Mouse (Mus musculus): ENCODE measurements around the gene Wipf1. TPM values are rescaled to one million over a fixed set of nuclear protein-coding genes. Genes with fewer than 3 reads are reported as not detected.

Gene Wipf1
- polyA plus RNA-seq, 2 experiments = 20.1 to 25.7 TPM

- H3K4me2 ChIP-seq (replicated peaks; ENCODE audit: low read depth, low read length, severe bottlenecking) = no peak overlapping the region
- no peaks in the 10 kb centered on the region for H3K27me3 ChIP-seq (ENCODE audit: control insufficient read depth, insufficient read depth, low read length)
- peaks cover 22% of the 10 kb centered on the region for H3K4me1 ChIP-seq (ENCODE audit: control insufficient read depth, insufficient read depth, low read length)
- no peak for TF ChIP-seq POLR2A (IDR thresholded peaks at IDR 0.05; ENCODE audit: borderline replicate concordance, extremely low read depth, insufficient read depth, insufficient read length)
- no peak overlapping the region for H3K9ac ChIP-seq (ENCODE audit: low read depth, low read length, severe bottlenecking)
- H3K9me3 ChIP-seq (ENCODE audit: control insufficient read depth, low read length) = no peaks in the 10 kb centered on the region
- no peak overlapping the region for H3K27ac ChIP-seq (replicated peaks; ENCODE audit: low read depth, low read length)
- ATAC-seq (ENCODE audit: low FRiP score, low read depth) (no peak), DNase-seq (ENCODE audit: low spot score) (no peak)
- H3K4me3 ChIP-seq (replicated peaks; ENCODE audit: low read length) = no peak overlapping the region
- H3K36me3 ChIP-seq (ENCODE audit: control insufficient read depth, insufficient read depth, low read length) = no peaks in the 10 kb centered on the region; the same call in 1 of the 2 replicates
- WGBS = 92% methylated on average over 2 of the region's 2 CpGs
Observed at GRCm38 (mm10) chr2:73513204-73513749, 16.3 kb downstream of the Wipf1 start.

- 76% methylated on average over 3 of the region's 3 CpGs for WGBS
- Histone ChIP-seq H3K4me1 (ENCODE audit: control insufficient read depth, insufficient read depth, low read length) (peaks cover 29% of the 10 kb centered on the region), H3K4me2 (replicated peaks; ENCODE audit: low read depth, low read length, severe bottlenecking) (no peak overlapping the region), H3K27me3 (ENCODE audit: control insufficient read depth, insufficient read depth, low read length) (no peaks in the 10 kb centered on the region), H3K9ac (ENCODE audit: low read depth, low read length, severe bottlenecking) (no peak overlapping the region), H3K27ac (replicated peaks; ENCODE audit: low read depth, low read length) (no peak overlapping the region), H3K9me3 (ENCODE audit: control insufficient read depth, low read length) (no peaks in the 10 kb centered on the region), H3K36me3 (ENCODE audit: control insufficient read depth, insufficient read depth, low read length) (no peaks in the 10 kb centered on the region; the same call in 1 of the 2 replicates), H3K4me3 (replicated peaks; ENCODE audit: low read length) (no peak overlapping the region)
- ATAC-seq (ENCODE audit: low FRiP score, low read depth) (no peak), DNase-seq (ENCODE audit: low spot score) (no peak)
- no peak for TF ChIP-seq POLR2A (IDR thresholded peaks at IDR 0.05; ENCODE audit: borderline replicate concordance, extremely low read depth, insufficient read depth, insufficient read length)
Observed at GRCm38 (mm10) chr2:73512044-73512443, 17.5 kb downstream of the Wipf1 start.

GRCm38 (mm10) chr2:73510731-73511360 is 18.7 kb downstream of the Wipf1 start:
- no peak for ATAC-seq (ENCODE audit: low FRiP score, low read depth)
- Histone ChIP-seq H3K4me3 (replicated peaks; ENCODE audit: low read length) (no peak overlapping the region), H3K27me3 (ENCODE audit: control insufficient read depth, insufficient read depth, low read length) (no peaks in the 10 kb centered on the region), H3K27ac (replicated peaks; ENCODE audit: low read depth, low read length) (no peak overlapping the region), H3K9ac (ENCODE audit: low read depth, low read length, severe bottlenecking) (no peak overlapping the region), H3K4me1 (ENCODE audit: control insufficient read depth, insufficient read depth, low read length) (peaks cover 29% of the 10 kb centered on the region), H3K36me3 (ENCODE audit: control insufficient read depth, insufficient read depth, low read length) (no peaks in the 10 kb centered on the region; the same call in 1 of the 2 replicates), H3K9me3 (ENCODE audit: control insufficient read depth, low read length) (no peaks in the 10 kb centered on the region), H3K4me2 (replicated peaks; ENCODE audit: low read depth, low read length, severe bottlenecking) (no peak overlapping the region)
- 73% methylated on average over 7 of the region's 7 CpGs for WGBS
- no peak for TF ChIP-seq POLR2A (IDR thresholded peaks at IDR 0.05; ENCODE audit: borderline replicate concordance, extremely low read depth, insufficient read depth, insufficient read length)
- no peak for DNase-seq (ENCODE audit: low spot score)

- Histone ChIP-seq H3K4me3 (replicated peaks; ENCODE audit: low read length) (no peak overlapping the region), H3K36me3 (ENCODE audit: control insufficient read depth, insufficient read depth, low read length) (no peaks in the 10 kb centered on the region; the same call in 1 of the 2 replicates), H3K9ac (ENCODE audit: low read depth, low read length, severe bottlenecking) (no peak overlapping the region), H3K4me1 (ENCODE audit: control insufficient read depth, insufficient read depth, low read length) (peaks cover 29% of the 10 kb centered on the region), H3K9me3 (ENCODE audit: control insufficient read depth, low read length) (no peaks in the 10 kb centered on the region), H3K4me2 (replicated peaks; ENCODE audit: low read depth, low read length, severe bottlenecking) (0 out of 2 replicates have a peak overlapping the region, but pooled peaks have one; percentile 43), H3K27ac (replicated peaks; ENCODE audit: low read depth, low read length) (peak overlapping the region; percentile 94), H3K27me3 (ENCODE audit: control insufficient read depth, insufficient read depth, low read length) (no peaks in the 10 kb centered on the region)
- no peak for TF ChIP-seq POLR2A (IDR thresholded peaks at IDR 0.05; ENCODE audit: borderline replicate concordance, extremely low read depth, insufficient read depth, insufficient read length)
- DNase-seq (ENCODE audit: low spot score) (no peak), ATAC-seq (ENCODE audit: low FRiP score, low read depth) (no peak)
- 75% methylated on average over 3 of the region's 3 CpGs for WGBS
Observed at GRCm38 (mm10) chr2:73510025-73510288, 19.6 kb downstream of the Wipf1 start.

GRCm38 (mm10) chr2:73509248-73510024 is 20.1 kb downstream of the Wipf1 start:
- Histone ChIP-seq H3K36me3 (ENCODE audit: control insufficient read depth, insufficient read depth, low read length) (no peaks in the 10 kb centered on the region; the same call in 1 of the 2 replicates), H3K27me3 (ENCODE audit: control insufficient read depth, insufficient read depth, low read length) (no peaks in the 10 kb centered on the region), H3K4me2 (replicated peaks; ENCODE audit: low read depth, low read length, severe bottlenecking) (peak overlapping the region; percentile 43), H3K27ac (replicated peaks; ENCODE audit: low read depth, low read length) (peak overlapping the region; percentile 94), H3K4me1 (ENCODE audit: control insufficient read depth, insufficient read depth, low read length) (peaks cover 33% of the 10 kb centered on the region), H3K9me3 (ENCODE audit: control insufficient read depth, low read length) (no peaks in the 10 kb centered on the region), H3K9ac (ENCODE audit: low read depth, low read length, severe bottlenecking) (peak overlapping the region; percentile 44), H3K4me3 (replicated peaks; ENCODE audit: low read length) (no peak overlapping the region)
- WGBS = 22% methylated on average over 15 of the region's 15 CpGs
- ATAC-seq (ENCODE audit: low FRiP score, low read depth) (peak; percentile 79), DNase-seq (ENCODE audit: low spot score) (peak; percentile 88)
- no peak for TF ChIP-seq POLR2A (IDR thresholded peaks at IDR 0.05; ENCODE audit: borderline replicate concordance, extremely low read depth, insufficient read depth, insufficient read length)

All from limb, embryonic 14.5 days (tissue).